Mouse (Mus musculus) adrenal gland (tissue): Measurements from ENCODE around the gene Atp6v1b1.
"Not testable (repeated sequence)": the region's sequence is repeated elsewhere in the genome, so short reads cannot be mapped to it uniquely, and the experiment has no call there.

Source experiments
- intact Hi-C: fragments of 180-260 bp; cut with DNase I; formaldehyde crosslinking; loops from one replicate; pipeline ENCODE4 v1.15.1; 2025

The Atp6v1b1 gene

GRCm38 (mm10) chr6:83775638-83776293 lies 33.0 kb downstream of the Atp6v1b1 start, which contains the start of gene Tex261:
Gene Tex261, minus strand, starts transcription at chr6:83775813.
- intact Hi-C loops = no loop called here

DNA sequence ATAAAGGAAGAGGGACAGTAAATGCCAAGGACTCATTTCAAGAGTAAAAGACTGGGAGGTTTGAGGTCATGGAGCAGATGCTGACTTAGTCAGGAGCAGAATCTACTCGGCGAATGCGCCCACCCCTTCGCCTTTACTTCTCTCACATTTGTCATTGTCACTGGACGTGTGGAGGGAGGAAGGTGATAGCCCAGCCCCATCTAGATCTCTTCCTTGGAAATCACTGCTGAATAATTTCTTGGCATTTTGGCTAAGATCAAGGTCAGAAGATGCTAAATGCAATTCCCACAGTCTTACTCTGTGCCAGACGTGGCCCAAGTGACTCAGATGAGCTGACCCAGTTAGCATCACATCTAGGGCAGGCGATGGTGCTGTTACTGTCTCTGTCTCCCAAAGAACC lies 35.5 kb downstream of the Atp6v1b1 start:
- intact Hi-C loops = no loop called here

DNA sequence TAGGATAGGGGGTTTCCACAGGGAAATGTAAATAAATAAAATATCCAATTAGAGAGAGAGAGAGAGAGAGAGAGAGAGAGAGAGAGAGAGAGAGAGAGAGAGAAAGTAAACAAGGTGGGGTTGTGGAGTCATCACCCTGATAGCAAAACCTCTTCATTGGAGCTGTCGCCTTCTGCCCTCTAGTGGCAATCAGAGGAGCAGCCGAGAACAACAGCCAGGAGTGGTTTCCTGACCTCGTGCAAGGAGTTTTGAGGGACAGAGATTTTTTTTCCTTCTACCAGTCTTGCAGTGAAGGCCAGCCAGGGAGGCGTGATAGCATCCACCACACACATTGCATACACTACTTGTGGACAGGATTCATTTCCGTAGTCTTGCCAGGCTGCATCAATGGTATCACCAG lies 36.2 kb downstream of the Atp6v1b1 start:
- intact Hi-C loops = loop anchor here (1.0 kb wide), 1 partner anchor 22 kb away; no protein-coding TSS in a partner anchor

DNA sequence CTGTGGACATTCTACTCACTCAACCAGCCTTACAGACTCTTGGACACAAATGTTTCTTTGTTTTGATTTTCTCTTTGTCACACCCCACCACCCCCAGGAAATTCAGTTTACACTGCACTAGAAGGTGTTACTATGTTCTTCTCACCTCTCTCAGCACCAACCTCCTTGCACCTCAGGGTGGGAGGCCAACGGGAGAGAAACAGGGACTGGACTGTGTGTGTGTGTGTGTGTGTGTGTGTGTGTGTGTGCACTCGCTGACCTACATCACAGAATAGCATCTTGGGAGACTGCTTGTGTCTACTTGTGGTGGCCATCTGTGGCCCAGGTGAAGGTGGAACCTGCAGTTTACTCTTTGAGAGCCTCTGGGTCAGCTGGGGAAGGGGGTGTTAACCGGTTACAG lies 43.6 kb downstream of the Atp6v1b1 start:
- intact Hi-C loops = no loop called here

DNA sequence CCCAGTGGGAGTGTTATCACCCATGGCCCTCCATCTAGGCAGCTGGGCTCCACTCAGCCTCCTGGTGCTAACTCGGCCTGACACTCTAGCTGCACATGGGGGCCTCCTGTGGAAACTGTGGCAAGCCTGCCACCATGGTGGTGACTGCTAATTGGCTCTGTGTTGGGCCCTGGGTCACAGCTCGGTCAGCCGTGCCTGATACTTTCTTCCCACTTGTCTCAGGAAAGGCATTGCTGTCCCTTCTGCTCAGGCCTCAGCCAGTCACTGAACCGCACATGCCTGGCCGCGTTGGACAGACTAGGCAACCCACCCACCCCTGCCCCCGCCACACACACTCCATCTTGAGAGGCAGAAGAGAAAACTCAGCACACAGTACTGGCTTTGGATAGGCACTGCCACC lies 45.8 kb downstream of the Atp6v1b1 start:
- intact Hi-C loops = no loop called here

DNA sequence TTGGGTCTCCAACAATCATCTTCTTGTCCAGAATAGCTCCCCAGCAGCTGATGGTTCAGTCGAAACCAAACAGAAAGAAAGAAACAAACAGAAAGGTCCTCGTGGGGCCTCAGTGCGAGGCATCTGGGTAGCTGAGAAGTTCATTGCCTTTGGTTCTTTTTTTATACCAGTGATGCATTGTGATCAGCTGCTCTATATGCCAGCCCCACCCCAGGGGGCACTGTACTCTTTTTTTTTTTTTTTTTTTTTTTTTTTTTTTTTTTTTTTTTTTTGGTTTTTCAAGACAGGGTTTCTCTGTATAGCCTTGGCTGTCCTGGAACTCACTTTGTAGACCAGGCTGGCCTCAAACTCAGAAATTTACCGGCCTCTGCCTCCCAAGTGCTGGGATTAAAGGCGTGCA lies 47.7 kb downstream of the Atp6v1b1 start:
- intact Hi-C loops = not testable (repeated sequence)

- intact Hi-C loops = no loop called here
Measured at GRCm38 (mm10) chr6:83791251-83791890, 48.6 kb downstream of the Atp6v1b1 start.

GRCm38 (mm10) chr6:83794760-83795296 lies 52.0 kb downstream of the Atp6v1b1 start, which contains the start of gene Nagk:
Gene Nagk, plus strand, starts transcription at chr6:83794982.
- intact Hi-C loops = no loop called here

DNA sequence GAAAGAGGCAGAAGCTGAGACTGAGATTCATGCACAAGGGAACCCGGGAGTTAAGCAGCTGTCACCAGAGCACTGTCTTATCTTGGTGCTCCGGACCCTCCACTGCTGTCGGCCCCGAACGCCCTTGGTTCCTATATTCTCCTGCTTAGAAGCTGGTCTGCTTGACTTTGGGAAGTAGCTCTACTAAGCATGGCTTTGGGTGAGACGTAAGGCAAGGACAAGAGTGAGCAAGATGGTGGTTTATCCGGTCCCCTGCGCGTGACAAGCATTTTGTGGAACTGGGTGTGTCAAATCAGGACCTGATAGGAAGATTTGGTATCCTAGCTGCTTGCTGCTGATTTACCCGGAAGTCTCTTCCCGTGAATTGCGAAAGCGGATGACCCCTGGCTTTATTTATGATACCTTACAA lies 52.7 kb downstream of the Atp6v1b1 start:
- intact Hi-C loops = no loop called here

DNA sequence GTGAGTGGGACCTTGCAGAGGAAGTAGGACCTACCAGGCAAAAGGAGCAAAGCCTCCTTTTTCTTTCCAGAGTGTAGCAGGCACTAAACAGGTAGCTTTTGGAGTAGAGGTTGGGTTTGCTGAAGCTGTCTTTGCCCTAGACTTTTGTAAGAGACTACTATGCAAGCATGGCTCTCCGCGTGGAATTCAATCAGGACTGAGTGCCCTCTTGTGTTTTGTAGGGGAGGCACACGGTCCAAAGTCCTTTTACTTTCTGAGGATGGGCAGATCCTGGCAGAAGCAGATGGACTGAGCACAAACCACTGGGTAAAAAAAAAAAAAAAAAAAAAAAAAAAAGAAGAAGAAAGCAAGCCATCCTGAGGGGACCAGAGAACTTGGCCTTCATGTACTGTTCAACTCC lies 53.9 kb downstream of the Atp6v1b1 start:
- intact Hi-C loops = no loop called here

DNA sequence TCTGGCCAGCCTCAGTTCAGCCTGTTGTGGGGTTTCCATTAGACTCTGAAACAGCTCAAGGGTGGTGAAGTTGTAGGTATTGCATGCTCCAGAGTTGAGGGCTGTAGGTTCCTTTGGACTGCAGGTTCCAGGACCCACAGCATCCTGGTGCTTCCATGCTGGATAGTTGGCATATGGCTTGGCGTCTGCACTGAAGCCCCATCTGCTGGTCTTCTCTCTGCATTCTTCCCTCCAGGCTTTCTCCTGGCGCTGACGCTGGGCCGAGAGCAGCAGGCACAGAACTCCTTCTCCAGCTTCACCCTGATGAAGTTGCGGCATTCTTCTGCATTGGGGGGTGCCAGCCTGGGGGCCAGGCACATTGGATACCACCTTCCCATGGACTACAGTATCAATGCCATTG lies 59.2 kb downstream of the Atp6v1b1 start:
- intact Hi-C loops = no loop called here

GRCm38 (mm10) chr6:83802846-83803245 lies 60.1 kb downstream of the Atp6v1b1 start:
- intact Hi-C loops = no loop called here
